Comparison of ENCODE assay signal across 9 mouse cellular contexts in the genomic region with DNA sequence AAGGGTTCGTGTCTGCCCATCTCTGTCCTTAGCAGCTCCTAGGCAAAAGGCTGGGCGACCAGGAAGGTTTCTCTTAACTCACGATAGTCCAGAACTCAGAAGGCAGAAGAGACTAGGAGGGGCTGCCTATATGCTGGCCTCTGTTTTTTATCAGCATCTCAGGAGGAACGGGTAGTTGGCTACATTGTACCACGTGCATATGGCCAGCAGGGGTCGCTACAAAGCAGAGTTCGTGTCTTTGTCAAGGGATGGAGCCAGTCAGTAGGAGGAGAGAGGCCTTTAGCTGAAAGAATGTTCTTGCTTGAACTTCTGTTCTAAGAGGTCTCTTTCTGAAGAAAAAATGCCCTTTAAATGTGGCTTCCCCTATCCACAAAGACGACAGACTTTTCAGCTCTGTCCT. TPM values are rescaled to one million over a fixed set of nuclear protein-coding genes. Genes with fewer than 3 reads are reported as not detected.
A peak's percentile ranks its signal among the peaks of the same experiment; 100 is the strongest.
DNase-seq lines count a peak whose midpoint lies in the region; ATAC-seq lines count a peak whose summit lies in the region.
"Had no signal": no experiment of that assay in that cellular context is flagged by ENCODE, and none has a peak within 500 bp of the region (broad histone marks: within the 10 kb centered on the region; RNA-seq: fewer than 3 reads in every experiment).

No protein-coding gene starts in this region.

- peak; percentile 77 for DNase-seq in ES-CJ7 (ENCODE audit: low read depth, low spot score)
- peak; percentile 69 for DNase-seq in c-Kit-positive CD71-positive TER-119-positive erythroid progenitor cells, embryonic 14.5 days (ENCODE audit: low spot score)
- DNase-seq in forelimb bud, embryonic 11.5 days (ENCODE audit: low read depth, low spot score): peak; percentile 89
- peak; percentile 63 for DNase-seq in layer of hippocampus, adult 9-10 months (ENCODE audit: low spot score)
- peak; percentile 37 for DNase-seq in retina, adult 2 months (ENCODE audit: low read depth, low spot score)
- DNase-seq in thymus, postnatal 36 days: peak; percentile 87 to 91

- no peaks in the 10 kb centered on the region for H3K36me3 ChIP-seq in lung, embryonic 16.5 days (ENCODE audit: control insufficient read depth, insufficient read depth, low read length)
- H3K36me3 ChIP-seq: heart, embryonic 15.5 days had no signal

- H3K27ac ChIP-seq in lung, embryonic 16.5 days (ENCODE audit: low read length): no peak overlapping the region
- H3K27ac ChIP-seq: heart, embryonic 15.5 days had no signal

- H3K9ac ChIP-seq in lung, embryonic 16.5 days (ENCODE audit: low read length): no peak overlapping the region
- H3K9ac ChIP-seq: heart, embryonic 15.5 days had no signal

- no peaks in the 10 kb centered on the region for H3K27me3 ChIP-seq in lung, embryonic 16.5 days (ENCODE audit: control insufficient read depth, insufficient read depth, low read depth, low read length)
- H3K27me3 ChIP-seq: heart, embryonic 15.5 days had no signal

- peak; percentile 70 to 73 for ATAC-seq in hematopoietic stem cell, adult 5-6 weeks (replicated peaks in 1 of 2; ENCODE audit: insufficient read depth in 1 of 2, low FRiP score in 2 of 2, low TSS enrichment in 1 of 2, low read depth in 1 of 2, poor library complexity in 2 of 2, severe bottlenecking in 2 of 2)
- peak; percentile 55; the same call in 1 of the 2 replicates for ATAC-seq in lung, embryonic 16.5 days (ENCODE audit: low read depth)

- H3K4me2 ChIP-seq in lung, embryonic 16.5 days (ENCODE audit: low read depth, low read length): no peak overlapping the region
- H3K4me2 ChIP-seq: heart, embryonic 15.5 days had no signal

- no peaks in the 10 kb centered on the region for H3K9me3 ChIP-seq in lung, embryonic 16.5 days (ENCODE audit: control insufficient read depth, low read length)
- H3K9me3 ChIP-seq: heart, embryonic 15.5 days had no signal

- no peak overlapping the region for H3K4me3 ChIP-seq in lung, embryonic 16.5 days (ENCODE audit: low read length)
- H3K4me3 ChIP-seq: heart, embryonic 15.5 days had no signal

- 6% methylated on average over 8 of the region's 8 CpGs for WGBS in lung, embryonic 16.5 days

- H3K4me1 ChIP-seq in lung, embryonic 16.5 days (replicated peaks; ENCODE audit: control insufficient read depth, insufficient read depth, low read length): peaks cover 15% of the 10 kb centered on the region

RNA-seq across cellular contexts. Expression of gene Ets1, which starts 46.1 kb away (rescaled TPM):
- 25.9 and 36.7 TPM in 2 replicates for total RNA-seq in hematopoietic stem cell, adult 5-6 weeks (2017)
- 108 and 115 TPM in 2 replicates for polyA plus RNA-seq in lung, embryonic 16.5 days (2015; fragmentation: Nextera tagmentation; extraction: Ambion mirVana)

RNA-seq across cellular contexts. Expression of gene Fli1, which starts 47.2 kb away (rescaled TPM):
- total RNA-seq in hematopoietic stem cell, adult 5-6 weeks (2017): 112 and 123 TPM in 2 replicates
- polyA plus RNA-seq in lung, embryonic 16.5 days (2015; fragmentation: Nextera tagmentation; extraction: Ambion mirVana): 32.8 and 34.9 TPM in 2 replicates

Comparison
In these comparisons a context has a peak if more than half of its experiments do, and no peak if none do; other contexts are left out.
1. DNase-seq: peak in every context shown above with its lines; median percentile 89 in forelimb bud, embryonic 11.5 days; 89 in thymus, postnatal 36 days; 77 in ES-CJ7; 69 in c-Kit-positive CD71-positive TER-119-positive erythroid progenitor cells, embryonic 14.5 days; 63 in layer of hippocampus, adult 9-10 months; 37 in retina, adult 2 months.